Mouse (Mus musculus) testis, adult 2 months (tissue): Measurements from ENCODE around the gene Shld2.

Experiments
- CTCF ChIP-seq: fragments of 200-500 bp; IDR thresholded peaks from 2 replicates; pipeline ENCODE4 v1.5.1; 2012; ENCODE audit warnings: low read depth, mild to moderate bottlenecking, inconsistent platforms, low read length, moderate library complexity; ENCODE audit not compliant: control insufficient read depth, insufficient read depth, insufficient replicate concordance
- POLR2A ChIP-seq: fragments of 200-500 bp; IDR thresholded peaks from 2 replicates; pipeline ENCODE4 v1.6.1; 2012; ENCODE audit warnings: low read depth, mild to moderate bottlenecking, inconsistent platforms, low read length, moderate library complexity; ENCODE audit not compliant: control insufficient read depth

GRCm38 (mm10) chr14:34289259-34290015 lies 20.9 kb downstream of the Shld2 start:
- no peak for TF ChIP-seq CTCF
- TF ChIP-seq POLR2A = no peak
